Mouse (Mus musculus): ENCODE results near the gene 1700029I15Rik.

DNA sequence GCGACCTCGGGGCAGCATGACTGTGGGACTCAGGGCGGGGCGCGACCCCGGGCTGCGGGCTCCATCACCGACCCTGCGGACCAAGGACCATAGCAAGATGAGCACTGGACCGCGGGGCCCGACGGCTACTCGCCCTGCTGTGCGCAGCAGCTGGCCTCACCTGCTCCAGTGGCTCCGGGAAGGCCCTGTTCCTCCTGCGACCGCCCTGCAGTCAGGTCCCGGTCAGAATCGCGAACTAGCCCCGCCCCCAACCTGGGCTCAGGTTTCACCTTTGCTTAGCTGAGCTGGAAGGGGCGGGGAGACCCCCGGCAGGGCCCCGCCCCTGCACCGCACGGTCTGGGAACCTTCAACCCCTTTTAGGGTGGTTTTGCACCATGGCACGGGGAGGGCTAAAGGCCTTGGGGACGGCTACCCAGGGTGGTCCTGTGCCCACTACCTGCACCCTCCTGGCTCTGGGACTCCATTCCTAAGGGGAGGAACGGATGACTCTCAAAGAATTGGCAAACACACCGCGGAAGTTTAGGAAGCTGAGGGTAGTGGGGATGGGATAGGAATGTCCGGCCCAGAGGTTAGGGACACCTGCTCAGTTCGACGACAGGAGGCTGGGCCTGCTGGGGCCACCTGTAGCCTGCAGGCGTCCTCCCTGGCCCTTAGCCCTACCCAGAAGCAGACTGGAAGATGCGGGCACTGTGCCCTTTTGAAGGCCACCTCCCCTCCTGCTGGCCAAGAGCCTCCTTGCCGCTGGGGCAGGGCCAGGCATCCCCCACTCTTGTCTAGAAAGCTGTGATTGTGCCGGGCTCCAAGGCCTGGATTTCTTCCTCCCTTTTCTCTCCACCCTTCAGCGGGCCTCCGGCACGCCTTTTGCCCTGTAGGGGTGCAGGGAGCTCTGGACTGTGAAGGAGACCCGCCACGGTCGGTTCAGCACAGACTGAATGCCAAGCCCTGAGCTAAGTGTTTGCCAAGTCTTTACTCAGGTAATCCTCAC, 11.2 kb upstream of the 1700029I15Rik start:
- TF ChIP-seq CTCF (IDR thresholded peaks at IDR 0.05; ENCODE audit: extremely low read depth, insufficient read depth, insufficient read length, insufficient replicate concordance) (no peak), POLR2A (IDR thresholded peaks at IDR 0.05; ENCODE audit: low read depth, low read length) (no peak)
